Mouse (Mus musculus): ENCODE measurements around the gene Abhd15. TPM values are rescaled to one million over a fixed set of nuclear protein-coding genes. Genes with fewer than 3 reads are reported as not detected.

Gene Abhd15
- polyA plus RNA-seq, 1 experiment from 2014 or later: 4.0 TPM

- Histone ChIP-seq H3K4me1 (peaks cover 72% of the 10 kb centered on the region), H3K27me3 (no peaks in the 10 kb centered on the region), H3K4me3 (peak overlapping the region; percentile 95), H3K27ac (no peak overlapping the region), H3K4me2 (peak overlapping the region; percentile 92), H3K36me3 (peaks cover 6% of the 10 kb centered on the region), H3K9ac (peak overlapping the region; percentile 88; the same call in 1 of the 2 replicates), H3K9me3 (no peaks in the 10 kb centered on the region)
- no peak for ATAC-seq (ENCODE audit: borderline replicate concordance, extremely low read depth, low FRiP score, low TSS enrichment)
- 65% methylated on average over 6 of the region's 6 CpGs for WGBS
Observed at GRCm38 (mm10) chr11:77494782-77495181, 20.1 kb upstream of the Abhd15 start.

GRCm38 (mm10) chr11:77495507-77495906, 19.4 kb upstream of the Abhd15 start:
- peak overlapping the region; percentile 56; the same call in 1 of the 2 replicates for H3K27ac ChIP-seq
- no peaks in the 10 kb centered on the region for H3K27me3 ChIP-seq
- H3K4me3 ChIP-seq: no peak overlapping the region
- peaks cover 13% of the 10 kb centered on the region for H3K36me3 ChIP-seq
- H3K9ac ChIP-seq: no peak overlapping the region
- H3K4me1 ChIP-seq: peaks cover 69% of the 10 kb centered on the region
- no peaks in the 10 kb centered on the region for H3K9me3 ChIP-seq
- ATAC-seq (ENCODE audit: borderline replicate concordance, extremely low read depth, low FRiP score, low TSS enrichment): no peak
- peak overlapping the region; percentile 92; the same call in 1 of the 2 replicates for H3K4me2 ChIP-seq

GRCm38 (mm10) chr11:77497341-77497756, 17.6 kb upstream of the Abhd15 start:
- Histone ChIP-seq H3K27me3 (no peaks in the 10 kb centered on the region), H3K36me3 (peaks cover 22% of the 10 kb centered on the region), H3K4me3 (no peak overlapping the region), H3K4me2 (peak overlapping the region; percentile 13), H3K9me3 (no peaks in the 10 kb centered on the region), H3K4me1 (peaks cover 60% of the 10 kb centered on the region), H3K27ac (peak overlapping the region; percentile 90), H3K9ac (no peak overlapping the region)
- ATAC-seq (ENCODE audit: borderline replicate concordance, extremely low read depth, low FRiP score, low TSS enrichment): no peak
- WGBS: 18% methylated on average over 6 of the region's 6 CpGs

- Histone ChIP-seq H3K4me2 (no peak overlapping the region), H3K4me3 (no peak overlapping the region), H3K27me3 (no peaks in the 10 kb centered on the region), H3K4me1 (peaks cover 58% of the 10 kb centered on the region), H3K27ac (peak overlapping the region; percentile 68), H3K9ac (no peak overlapping the region), H3K36me3 (peaks cover 27% of the 10 kb centered on the region), H3K9me3 (no peaks in the 10 kb centered on the region)
- no peak for ATAC-seq (ENCODE audit: borderline replicate concordance, extremely low read depth, low FRiP score, low TSS enrichment)
- WGBS: 43% methylated on average over 4 of the region's 4 CpGs
Observed at GRCm38 (mm10) chr11:77497851-77498250, 17.1 kb upstream of the Abhd15 start.

- Histone ChIP-seq H3K36me3 (peaks cover 29% of the 10 kb centered on the region), H3K27me3 (no peaks in the 10 kb centered on the region), H3K4me3 (no peak overlapping the region), H3K9me3 (no peaks in the 10 kb centered on the region), H3K27ac (peak overlapping the region; percentile 68), H3K9ac (no peak overlapping the region), H3K4me1 (peaks cover 63% of the 10 kb centered on the region), H3K4me2 (no peak overlapping the region)
- no peak for ATAC-seq (ENCODE audit: borderline replicate concordance, extremely low read depth, low FRiP score, low TSS enrichment)
- 77% methylated on average over 12 of the region's 12 CpGs for WGBS
Observed at GRCm38 (mm10) chr11:77498261-77499139, 16.4 kb upstream of the Abhd15 start.

GRCm38 (mm10) chr11:77499354-77499753, 15.6 kb upstream of the Abhd15 start:
- H3K36me3 ChIP-seq: peaks cover 38% of the 10 kb centered on the region
- 81% methylated on average over 7 of the region's 7 CpGs for WGBS
- peaks cover 57% of the 10 kb centered on the region for H3K4me1 ChIP-seq

GRCm38 (mm10) chr11:77500361-77501325, 14.3 kb upstream of the Abhd15 start:
- no peak for ATAC-seq (ENCODE audit: borderline replicate concordance, extremely low read depth, low FRiP score, low TSS enrichment)
- Histone ChIP-seq H3K36me3 (peaks cover 51% of the 10 kb centered on the region), H3K4me2 (no peak overlapping the region), H3K9me3 (no peaks in the 10 kb centered on the region), H3K27me3 (no peaks in the 10 kb centered on the region), H3K27ac (no peak overlapping the region), H3K4me1 (peaks cover 44% of the 10 kb centered on the region), H3K9ac (no peak overlapping the region), H3K4me3 (no peak overlapping the region)
- whole genome bisulfite sequencing: 75% methylated on average over 17 of the region's 17 CpGs

More at GRCm38 (mm10) chr11:77499354-77499753, 15.6 kb upstream of the Abhd15 start:
- no peak overlapping the region for H3K4me2 ChIP-seq
- no peak overlapping the region for H3K9ac ChIP-seq
- H3K27ac ChIP-seq: no peak overlapping the region
- H3K27me3 ChIP-seq: no peaks in the 10 kb centered on the region
- H3K9me3 ChIP-seq: no peaks in the 10 kb centered on the region
- H3K4me3 ChIP-seq: no peak overlapping the region
- no peak for ATAC-seq (ENCODE audit: borderline replicate concordance, extremely low read depth, low FRiP score, low TSS enrichment)

GRCm38 (mm10) chr11:77501392-77501791, 13.5 kb upstream of the Abhd15 start:
- 23% methylated on average over 5 of the region's 5 CpGs for WGBS
- peaks cover 58% of the 10 kb centered on the region for H3K36me3 ChIP-seq

GRCm38 (mm10) chr11:77501971-77502370, 12.9 kb upstream of the Abhd15 start:
- Histone ChIP-seq H3K36me3 (peaks cover 64% of the 10 kb centered on the region), H3K4me1 (peaks cover 33% of the 10 kb centered on the region), H3K27ac (no peak overlapping the region), H3K4me3 (no peak overlapping the region), H3K4me2 (no peak overlapping the region), H3K9me3 (no peaks in the 10 kb centered on the region), H3K9ac (no peak overlapping the region), H3K27me3 (no peaks in the 10 kb centered on the region)
- 89% methylated on average over 4 of the region's 4 CpGs for WGBS
- ATAC-seq (ENCODE audit: borderline replicate concordance, extremely low read depth, low FRiP score, low TSS enrichment): no peak

More at GRCm38 (mm10) chr11:77501392-77501791, 13.5 kb upstream of the Abhd15 start:
- Histone ChIP-seq H3K4me1 (peaks cover 36% of the 10 kb centered on the region), H3K4me3 (no peak overlapping the region), H3K4me2 (no peak overlapping the region), H3K27ac (no peak overlapping the region), H3K27me3 (no peaks in the 10 kb centered on the region), H3K9ac (no peak overlapping the region), H3K9me3 (no peaks in the 10 kb centered on the region)
- no peak for ATAC-seq (ENCODE audit: borderline replicate concordance, extremely low read depth, low FRiP score, low TSS enrichment)

- no peak overlapping the region for H3K4me3 ChIP-seq
- no peaks in the 10 kb centered on the region for H3K27me3 ChIP-seq
- H3K9me3 ChIP-seq: no peaks in the 10 kb centered on the region
- no peak for ATAC-seq (ENCODE audit: borderline replicate concordance, extremely low read depth, low FRiP score, low TSS enrichment)
- no peak overlapping the region for H3K27ac ChIP-seq
- no peak overlapping the region for H3K9ac ChIP-seq
- no peak overlapping the region for H3K4me2 ChIP-seq
- peaks cover 28% of the 10 kb centered on the region for H3K4me1 ChIP-seq
- peaks cover 69% of the 10 kb centered on the region for H3K36me3 ChIP-seq
- WGBS: 75% methylated on average over 6 of the region's 6 CpGs
Observed at GRCm38 (mm10) chr11:77502481-77502880, 12.4 kb upstream of the Abhd15 start.

- Histone ChIP-seq H3K9me3 (no peaks in the 10 kb centered on the region), H3K4me3 (no peak overlapping the region), H3K27me3 (no peaks in the 10 kb centered on the region), H3K4me2 (no peak overlapping the region), H3K36me3 (peaks cover 73% of the 10 kb centered on the region), H3K9ac (no peak overlapping the region), H3K27ac (no peak overlapping the region), H3K4me1 (peaks cover 24% of the 10 kb centered on the region)
- ATAC-seq (ENCODE audit: borderline replicate concordance, extremely low read depth, low FRiP score, low TSS enrichment): peak; percentile 12; the same call in 1 of the 2 replicates
- 73% methylated on average over 3 of the region's 3 CpGs for WGBS
Observed at GRCm38 (mm10) chr11:77503511-77503910, 11.4 kb upstream of the Abhd15 start.

Measured in lung, embryonic 15.5 days (tissue).